Mouse (Mus musculus): ENCODE results near the gene Ggact.
A peak's percentile ranks its signal among the peaks of the same experiment; 100 is the strongest.

Gene Ggact

DNA sequence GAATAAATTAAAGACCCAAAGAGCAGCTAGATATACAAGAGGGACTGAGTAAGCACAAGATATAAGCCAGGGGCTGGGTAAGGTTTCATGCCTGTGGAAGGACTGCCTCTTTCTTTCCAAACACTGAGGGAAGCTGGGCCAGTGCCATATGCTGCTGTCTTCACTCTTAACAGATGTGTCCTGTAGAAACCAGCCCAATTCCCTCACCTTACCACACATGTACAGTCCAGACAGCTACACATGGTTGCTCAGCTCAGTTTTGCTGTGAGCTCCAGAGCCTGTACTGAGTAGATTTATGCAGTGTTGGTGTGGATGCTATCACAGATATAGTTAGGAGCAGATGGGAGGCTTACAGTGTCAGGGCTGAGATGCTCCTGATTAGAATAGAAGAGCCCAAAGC is 12.9 kb downstream of the Ggact start:
- DNase-seq (ENCODE audit: low spot score in 2 of 2), result no peak

DNA sequence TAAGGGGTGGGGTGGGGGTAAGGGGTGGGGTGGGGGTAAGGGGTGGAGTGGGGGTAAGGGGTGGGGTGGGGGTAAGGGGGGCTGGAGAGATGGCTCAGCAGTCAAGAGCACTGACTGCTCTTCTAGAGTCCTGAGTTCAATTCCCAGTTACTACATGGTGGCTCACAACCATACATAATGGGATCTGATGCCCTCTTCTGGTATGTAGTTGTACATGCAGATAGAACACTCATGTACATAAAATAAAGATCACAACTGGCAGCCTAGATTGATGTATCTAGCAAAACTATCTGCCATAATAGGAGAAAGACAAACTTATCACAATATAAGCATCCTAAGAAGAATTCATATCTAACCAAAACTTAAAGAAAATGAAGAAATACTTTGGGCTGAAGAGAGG is 15.0 kb downstream of the Ggact start:
- no peak for DNase-seq (ENCODE audit: low spot score in 2 of 2)

DNA sequence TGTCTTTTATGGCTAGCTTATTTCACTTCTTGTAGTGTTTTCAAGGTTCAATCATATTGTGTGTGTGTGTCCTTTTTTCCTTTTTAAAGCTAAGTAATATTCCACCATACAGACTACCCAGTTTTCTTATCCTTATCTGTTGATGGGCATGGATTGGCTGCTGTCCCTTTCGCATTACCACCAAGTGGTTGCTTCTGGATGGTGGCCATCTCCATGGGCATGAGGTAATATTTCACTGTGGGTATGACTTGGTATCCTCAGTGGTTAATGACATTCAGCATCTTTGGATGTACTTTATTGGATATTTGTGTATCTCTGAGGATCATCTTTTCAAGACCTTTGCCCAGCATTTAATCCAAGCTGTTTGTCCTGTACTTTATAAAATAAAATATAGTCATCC is 17.5 kb downstream of the Ggact start:
- DNase-seq (ENCODE audit: low spot score in 2 of 2), result no peak

DNA sequence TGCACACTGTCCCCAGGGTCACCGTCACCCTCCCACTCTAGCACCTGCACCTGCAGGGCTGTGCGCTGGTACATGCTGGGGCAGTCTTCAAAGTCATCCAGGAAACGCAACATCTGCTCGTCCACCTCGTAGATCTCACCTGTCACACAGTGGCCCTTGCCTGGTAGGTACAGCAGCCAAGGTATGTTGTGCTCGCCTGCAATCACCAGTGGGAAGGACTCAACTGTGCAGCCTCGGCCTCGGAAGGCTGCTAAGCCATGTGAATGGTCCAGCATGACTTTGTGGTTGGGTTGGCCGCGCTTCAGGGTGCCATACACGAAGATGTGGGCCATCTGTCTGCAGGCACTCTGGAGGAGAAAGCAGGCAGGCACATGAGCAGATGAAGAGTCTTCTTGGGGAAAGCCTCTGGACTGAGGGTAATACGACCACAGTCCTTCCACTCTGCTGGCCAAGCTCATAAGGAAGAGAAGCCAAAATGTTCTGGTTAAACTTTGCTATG is 22.0 kb downstream of the Ggact start:
- DNase-seq (ENCODE audit: low spot score in 2 of 2), result no peak

DNA sequence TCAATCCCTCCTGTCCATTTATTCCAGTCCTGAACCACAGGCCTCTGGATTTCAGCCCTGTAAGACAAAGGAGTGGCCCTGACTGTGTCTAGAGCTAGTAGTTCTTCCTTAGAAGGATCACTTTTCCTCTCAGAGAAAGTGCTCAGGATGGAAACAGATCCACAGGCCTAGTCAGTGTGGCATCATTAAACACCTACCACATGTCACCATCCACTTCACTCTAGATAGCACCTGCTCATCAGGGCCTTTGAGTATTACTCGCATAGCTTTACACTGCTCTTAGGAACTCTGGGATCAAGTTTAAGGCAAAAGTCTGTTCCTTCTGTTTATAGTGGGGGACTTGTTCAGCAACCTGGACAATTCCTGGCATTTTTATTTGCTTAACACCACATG is 25.1 kb downstream of the Ggact start:
- no peak for DNase-seq (ENCODE audit: low spot score in 2 of 2)

DNA sequence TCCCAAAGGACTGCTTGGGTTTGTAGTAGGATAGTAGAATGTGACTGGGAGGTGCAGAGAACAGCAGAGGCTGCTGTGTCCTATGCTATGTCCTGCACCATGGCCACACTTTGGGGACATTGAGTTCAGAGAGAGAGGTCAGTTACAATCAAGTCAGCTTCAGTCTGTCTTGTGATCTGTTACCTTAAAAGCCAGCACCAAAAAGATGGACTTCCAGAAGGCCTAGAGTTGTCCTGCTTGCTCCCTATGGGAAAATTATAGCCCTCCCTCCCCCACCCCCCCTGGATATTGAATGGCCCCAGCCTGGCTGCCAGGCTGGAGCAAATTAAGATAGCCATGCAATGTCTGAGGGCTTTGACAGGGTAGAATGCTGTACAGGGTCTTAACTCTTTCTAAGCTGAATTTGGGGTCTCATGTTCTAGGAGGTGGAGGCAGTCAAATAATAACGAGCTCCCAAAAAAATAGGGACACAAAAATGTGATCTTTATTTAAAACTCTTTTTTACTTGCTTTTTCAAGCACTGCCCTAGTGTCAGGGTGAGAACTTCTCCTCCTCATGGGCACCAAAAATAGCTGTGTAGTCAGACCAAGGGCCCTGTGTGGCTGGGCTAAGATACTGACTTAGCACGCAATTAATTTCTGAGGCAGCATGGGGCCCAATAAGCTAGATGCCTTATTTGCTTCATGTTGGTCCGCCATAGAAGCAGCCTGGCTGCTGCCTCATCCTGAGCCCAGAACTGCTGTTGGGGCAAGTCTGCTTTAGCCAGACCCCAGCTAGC is 25.7 kb downstream of the Ggact start:
- no peak for DNase-seq (ENCODE audit: low spot score in 2 of 2)

DNA sequence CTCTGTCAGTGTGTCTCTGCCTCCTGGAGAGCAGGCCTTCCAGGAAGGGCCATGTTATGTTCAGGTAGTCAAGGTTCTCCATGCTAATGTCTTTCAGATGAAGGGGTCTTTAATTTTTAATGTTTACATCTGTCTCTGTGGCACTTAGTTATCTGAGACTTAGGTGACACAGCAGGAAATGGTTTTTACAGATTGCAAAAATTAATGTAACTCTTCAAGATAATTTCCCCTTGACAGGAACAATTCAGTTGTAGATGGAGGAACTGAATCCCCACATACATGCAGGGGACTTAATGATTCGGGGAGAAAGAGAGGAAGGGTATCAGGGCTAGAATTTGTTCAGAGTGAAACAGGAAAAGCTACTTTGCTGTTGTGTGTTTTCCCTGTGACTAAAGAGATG is 26.3 kb downstream of the Ggact start:
- no peak for DNase-seq (ENCODE audit: low spot score in 2 of 2)

DNA sequence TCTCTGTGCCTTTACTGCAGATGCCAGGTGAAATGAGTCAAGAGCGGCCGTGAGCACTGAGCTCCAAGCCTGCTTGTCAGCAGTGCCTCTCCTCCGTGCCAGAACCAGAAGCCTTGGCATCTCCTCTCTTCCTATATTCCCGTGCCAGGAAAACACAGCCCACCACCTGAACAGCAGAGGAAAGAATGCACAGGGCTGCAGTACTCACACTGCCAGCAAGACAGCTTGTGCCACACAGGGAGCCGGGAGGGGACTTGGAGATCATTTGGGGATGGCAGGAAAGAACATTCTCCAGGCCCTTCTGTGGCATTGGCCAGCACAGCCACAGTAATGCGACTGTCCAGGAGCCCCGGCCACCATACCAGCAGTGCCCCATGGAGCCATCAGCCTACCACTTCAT is 27.7 kb downstream of the Ggact start:
- no peak for DNase-seq (ENCODE audit: low spot score in 2 of 2)

DNA sequence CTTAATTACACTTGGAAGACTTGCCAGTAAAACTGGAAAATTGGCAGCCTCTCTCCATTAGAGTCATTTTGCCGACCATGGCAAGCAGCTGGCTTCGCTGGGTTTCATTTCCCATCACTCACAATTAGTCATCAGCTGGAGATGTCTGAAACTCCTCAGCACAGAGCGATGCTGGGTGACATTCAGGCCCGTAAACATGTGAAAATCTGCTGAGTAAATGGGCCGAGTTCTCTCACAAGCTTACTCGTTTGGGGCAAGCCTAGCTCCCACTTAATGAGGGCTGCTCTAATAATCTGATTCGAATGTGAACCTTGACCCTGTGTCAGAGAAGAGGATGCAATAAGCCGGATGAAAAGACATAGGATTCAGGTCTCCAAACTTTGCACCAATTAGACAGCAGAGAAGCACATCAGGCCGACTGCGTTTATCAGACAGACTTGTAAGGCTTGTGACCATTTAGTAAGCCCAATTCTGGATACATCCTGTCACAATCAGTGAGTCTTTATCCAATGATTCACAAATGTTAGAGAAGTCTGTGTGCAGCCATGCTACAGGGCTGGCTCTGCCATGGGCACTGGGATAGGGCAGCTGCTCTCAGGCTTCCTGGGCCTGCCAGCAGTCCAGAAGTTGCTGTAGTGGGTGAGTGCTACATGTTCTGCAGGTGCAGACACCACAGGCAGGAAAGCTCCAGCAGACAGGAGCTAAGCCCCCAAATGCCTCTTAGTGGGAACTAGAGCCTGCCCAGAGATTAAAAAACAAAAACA is 29.6 kb downstream of the Ggact start:
- DNase-seq (ENCODE audit: low spot score in 2 of 2), result no peak

DNA sequence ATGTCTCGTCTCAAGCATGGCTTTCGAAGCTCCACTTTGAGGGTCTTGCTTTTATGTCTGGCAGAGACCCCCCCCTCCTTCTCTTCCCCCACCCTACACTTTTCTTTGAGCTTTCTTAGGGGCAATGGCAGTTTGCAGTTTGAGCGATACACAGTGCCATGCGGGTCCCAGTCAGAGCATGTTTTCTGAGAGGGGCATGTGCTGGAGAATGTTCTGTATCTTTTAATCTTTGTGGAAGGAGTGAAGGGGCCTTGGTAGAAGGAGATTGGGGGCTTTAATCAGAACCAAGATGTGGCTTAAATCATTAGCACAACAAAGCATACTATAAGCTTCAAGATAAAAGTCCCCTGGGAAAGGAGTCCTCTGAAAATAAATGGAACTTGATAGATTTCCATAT is 30.1 kb downstream of the Ggact start:
- DNase-seq (ENCODE audit: low spot score in 2 of 2), result no peak

DNA sequence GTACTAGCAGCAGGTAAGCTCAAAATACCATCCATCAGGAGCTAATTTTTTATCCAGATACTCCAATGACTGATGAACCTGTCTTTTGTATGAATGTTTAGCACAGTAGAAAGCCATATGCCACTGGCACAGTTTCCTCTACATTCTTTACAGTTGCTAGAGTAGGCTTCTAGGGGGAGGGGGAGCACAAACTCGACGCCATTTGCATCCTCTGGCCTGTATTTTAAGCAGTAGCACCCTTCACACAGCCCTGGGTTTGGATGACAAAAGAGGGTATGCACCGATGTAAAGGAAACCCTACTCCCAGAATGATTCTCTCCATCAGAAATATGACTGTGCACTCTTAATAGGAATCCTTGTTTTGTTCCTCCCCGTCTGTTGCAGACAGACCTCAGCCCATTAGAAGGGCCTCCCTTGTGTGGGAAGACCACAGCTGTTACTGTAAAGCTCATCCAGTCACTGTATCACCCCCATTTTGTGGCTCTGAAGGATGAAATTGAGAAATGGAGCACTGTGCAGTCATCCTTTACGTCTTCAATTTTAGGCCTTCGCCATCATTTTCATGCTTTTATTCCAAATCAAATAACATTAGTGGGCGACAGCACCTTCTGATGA is 30.7 kb downstream of the Ggact start:
- DNase-seq (ENCODE audit: low spot score in 2 of 2), result no peak

DNA sequence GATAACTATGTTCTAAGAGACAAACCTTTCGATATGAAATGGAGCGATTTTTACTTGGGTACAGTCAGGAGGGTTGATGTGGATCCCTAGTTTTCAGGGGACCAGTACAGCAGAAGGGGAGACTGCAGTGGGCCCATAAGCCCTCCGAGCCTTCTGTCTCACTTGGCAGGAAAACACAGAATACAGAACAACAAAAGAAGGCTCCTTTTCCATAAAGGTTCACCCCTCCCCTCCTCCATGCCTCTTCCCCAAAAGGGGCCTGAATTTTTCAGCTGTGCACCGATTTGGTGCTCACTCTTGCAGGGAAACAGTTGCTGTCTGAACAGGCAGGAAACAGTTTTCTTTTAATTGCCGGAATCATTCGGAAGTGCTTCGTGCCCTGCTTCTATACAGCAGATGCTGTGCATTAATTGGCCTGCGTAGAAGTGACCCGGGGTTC is 31.3 kb downstream of the Ggact start:
- no peak for DNase-seq (ENCODE audit: low spot score in 2 of 2)

DNA sequence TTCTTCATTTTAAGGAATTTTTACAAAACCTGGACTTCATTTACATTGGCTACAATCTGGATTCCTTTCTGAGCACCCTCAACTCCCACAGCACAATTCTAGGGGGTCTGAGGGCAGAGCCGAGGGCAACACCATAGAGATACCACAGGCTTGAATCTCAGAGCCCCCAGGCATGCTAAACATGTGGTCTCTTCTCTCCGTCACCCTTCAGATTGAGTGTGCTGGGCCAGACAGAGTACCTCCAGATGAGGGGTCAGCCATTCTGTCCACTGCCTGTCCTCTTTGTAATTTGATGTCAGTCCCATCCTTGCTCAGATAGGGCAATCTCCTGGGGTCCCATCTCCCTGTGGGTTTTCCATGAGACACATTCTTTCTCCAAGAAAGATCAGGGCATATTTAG is 31.9 kb downstream of the Ggact start:
- no peak for DNase-seq (ENCODE audit: low spot score in 2 of 2)

DNA sequence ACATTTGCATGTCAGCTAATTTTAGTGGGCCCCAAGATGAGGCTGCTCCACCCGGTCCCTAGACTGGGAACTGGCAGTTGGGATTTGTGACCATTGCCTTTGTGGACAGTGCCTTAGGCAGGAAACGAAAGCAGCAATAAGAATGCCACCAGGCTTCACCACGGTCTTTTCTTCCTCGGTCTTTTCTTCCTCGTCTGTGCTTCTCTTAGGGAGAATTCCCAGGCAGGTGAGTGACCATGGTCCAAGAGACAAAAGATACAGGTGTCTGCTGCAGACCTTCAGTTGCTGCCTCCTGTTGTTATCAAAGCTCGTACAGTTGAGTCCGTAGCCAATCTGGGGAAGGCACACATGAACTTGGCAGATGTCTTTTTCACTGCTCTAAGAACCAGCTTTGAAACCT is 33.3 kb downstream of the Ggact start:
- DNase-seq (ENCODE audit: low spot score in 2 of 2), result no peak

DNA sequence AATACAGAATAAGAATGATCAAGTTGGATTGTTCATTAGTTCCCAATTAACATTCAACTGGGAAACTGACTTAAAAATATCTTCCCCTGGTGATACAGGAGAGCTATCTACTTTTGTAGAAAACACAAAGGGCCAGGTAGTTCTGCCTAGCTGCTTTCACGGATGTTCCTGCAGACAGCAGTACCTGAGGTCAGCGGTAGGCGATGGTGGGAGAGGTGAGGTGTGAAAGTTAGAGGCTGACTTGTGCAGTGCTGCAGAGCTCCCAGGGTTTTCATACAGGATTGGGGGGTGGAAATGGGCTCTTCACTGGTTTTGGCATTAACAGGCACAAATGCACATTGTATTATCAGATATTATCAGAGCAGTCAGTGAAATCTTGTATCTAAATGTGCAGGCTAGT is 35.8 kb downstream of the Ggact start:
- DNase-seq (ENCODE audit: low spot score in 2 of 2), result no peak

DNA sequence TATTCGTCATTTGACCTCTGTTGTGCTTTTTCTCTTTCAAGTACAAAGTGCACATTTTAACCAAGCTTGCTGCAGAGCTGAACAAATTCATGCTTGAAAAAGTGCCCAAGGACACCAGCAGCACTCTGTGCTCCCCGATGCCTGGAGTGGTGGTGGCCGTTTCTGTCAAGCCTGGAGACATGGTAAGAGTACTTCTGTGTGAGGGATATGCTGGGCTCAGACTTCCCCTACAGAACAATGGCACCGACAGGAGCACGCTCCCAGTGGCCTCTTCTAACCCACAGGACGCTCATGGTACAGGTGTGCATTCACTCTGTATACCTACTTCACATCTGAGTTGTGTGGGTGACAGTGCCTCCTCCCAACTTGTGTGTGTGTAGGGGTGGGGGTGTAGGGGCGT is 36.8 kb downstream of the Ggact start:
- DNase-seq (ENCODE audit: low spot score in 2 of 2), result no peak

DNA sequence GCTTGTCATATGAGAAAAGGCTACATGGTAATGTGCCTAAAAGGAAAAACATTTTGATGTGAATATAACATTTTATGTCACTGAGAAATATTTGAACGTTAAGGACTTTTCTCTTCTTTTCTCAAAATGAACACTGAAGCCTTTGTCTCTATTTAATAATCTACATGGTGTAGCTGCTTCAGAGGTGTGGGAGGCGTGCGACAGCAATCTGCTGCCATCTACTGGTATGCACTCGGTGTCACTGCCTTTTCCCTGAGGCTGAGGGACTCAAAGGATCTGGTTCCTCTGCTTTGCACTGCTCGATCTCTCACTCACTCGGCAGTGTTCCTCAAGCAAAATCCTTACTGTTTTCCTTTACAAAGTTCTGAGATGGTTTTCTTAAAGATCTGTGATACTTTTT is 37.4 kb downstream of the Ggact start:
- DNase-seq (ENCODE audit: low spot score in 2 of 2), result peak; percentile 34 to 57

DNA sequence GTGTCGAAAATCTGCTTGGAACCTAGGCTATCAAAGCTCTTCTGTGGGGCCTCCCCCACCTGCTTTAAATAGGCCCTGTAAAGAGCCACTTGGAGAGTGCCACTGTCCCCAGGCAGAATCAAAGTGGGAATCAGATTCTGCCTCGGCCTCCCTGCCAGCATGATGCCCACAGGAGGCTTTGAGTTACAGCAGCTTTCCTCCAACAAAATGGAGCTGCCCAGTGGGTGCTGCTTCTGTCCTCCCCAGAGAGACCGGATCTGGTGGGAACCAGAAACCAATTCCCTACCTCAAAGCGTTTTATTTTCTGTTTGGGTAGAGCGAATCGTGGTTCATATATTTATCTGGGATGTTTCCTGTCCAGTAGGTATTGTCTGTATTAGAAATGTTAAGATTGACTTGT is 37.9 kb downstream of the Ggact start:
- DNase-seq (ENCODE audit: low spot score in 2 of 2), result no peak

DNA sequence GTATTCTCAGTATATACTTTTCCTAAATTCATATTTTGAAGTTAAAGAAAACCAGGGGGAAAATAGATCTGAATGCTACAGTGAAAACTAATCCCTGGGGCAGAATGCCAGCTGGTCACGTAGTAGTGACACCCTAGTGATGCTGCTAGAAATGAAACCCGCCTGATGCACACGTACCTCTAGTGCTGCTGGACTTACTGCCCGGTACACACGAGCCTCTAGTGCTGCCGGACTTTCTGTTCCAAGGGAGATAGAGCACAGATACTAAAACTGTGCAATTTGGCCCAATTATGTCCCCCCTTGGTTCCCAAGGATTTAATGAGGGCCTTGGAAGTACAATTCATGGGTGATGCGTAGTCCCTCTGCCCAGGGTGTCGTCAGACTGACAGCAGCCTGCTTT is 38.5 kb downstream of the Ggact start:
- no peak for DNase-seq (ENCODE audit: low spot score in 2 of 2)

DNA sequence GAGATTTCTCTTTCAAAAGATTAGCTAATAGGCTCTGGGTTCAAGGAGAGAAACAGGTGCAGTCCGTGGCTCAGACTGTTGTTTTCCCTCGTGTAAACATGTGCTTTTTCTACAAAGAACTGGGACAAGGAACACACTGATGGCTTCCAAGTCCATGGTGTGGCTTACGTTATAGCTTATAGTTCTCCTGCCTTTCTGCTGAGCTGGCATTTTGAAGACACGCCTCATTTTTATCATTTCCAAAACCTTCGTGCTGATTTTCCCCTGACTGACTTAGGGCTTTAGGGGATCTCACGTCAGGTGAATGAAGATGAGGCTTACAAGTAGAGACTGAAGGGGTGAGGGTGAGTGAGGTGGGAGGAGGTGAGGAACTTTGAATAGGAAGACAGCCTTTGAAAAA is 40.9 kb downstream of the Ggact start:
- DNase-seq (ENCODE audit: low spot score in 2 of 2), result no peak

DNA sequence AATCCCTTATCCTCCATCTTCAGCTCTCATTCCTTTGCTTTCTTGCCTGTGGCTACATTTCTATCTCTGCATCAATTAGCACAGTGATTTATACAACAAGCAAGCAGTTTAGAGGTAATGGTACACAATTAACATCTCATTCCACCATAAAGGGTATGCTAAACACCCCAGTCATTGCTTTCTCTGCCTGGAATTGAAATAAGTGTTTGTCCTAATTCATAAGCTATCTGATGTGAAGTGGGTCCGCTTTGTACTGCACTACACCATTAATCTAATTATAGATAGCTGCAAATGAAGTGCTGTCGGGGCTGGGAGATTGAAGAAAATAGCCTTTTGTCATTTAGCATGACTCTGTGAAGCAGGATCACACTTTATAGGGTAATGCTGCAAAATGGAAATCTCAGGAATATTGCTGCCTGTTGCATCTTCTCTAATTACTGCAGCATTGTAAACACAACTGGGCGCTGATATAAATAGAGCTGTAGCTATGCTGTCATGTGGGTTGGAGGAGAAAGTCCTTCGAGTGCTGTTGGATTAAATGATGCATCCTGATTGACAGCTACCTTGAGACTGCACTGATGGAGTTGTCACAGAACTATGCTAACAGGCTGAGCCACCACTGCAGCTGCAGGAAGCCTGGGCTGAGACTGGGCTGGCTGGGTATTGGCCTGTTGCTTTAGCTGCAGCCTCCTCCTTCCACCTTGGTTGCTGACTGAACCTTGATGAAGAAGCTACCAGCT is 41.5 kb downstream of the Ggact start:
- DNase-seq (ENCODE audit: low spot score in 2 of 2), result no peak

DNA sequence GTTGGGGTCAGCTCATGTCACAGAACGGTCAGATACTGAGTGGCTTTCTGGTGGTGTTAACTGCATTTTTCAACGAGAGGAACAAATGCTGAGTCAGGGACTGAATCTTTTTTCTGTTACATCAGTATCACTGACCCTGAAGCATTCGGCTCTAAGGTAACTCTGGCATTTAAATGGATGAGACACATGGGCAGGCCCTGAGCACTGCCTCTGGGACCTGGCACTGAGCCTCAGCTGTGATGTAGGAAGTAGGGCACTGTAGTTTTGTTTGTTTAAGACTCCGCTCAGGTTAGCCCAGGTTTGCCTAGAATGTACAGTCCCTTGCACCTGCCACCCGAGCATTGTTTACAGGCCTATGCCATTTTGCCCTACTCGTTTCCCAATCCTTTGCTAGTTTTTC is 43.7 kb downstream of the Ggact start:
- DNase-seq (ENCODE audit: low spot score in 2 of 2), result no peak

All from spleen, postnatal 36 days (tissue).